Mouse (Mus musculus) embryonic fibroblast, embryonic 13.5 days (primary cell): ENCODE measurements around the gene Itgb3.

Source experiments
- CTCF ChIP-seq: IDR thresholded peaks from 2 replicates; pipeline ENCODE4 v1.5.1; 2011; ENCODE audit warnings: mild to moderate bottlenecking, control low read depth, low read length, moderate library complexity, borderline replicate concordance; ENCODE audit not compliant: insufficient read depth
- POLR2A ChIP-seq: IDR thresholded peaks from 2 replicates; pipeline ENCODE4 v1.6.1; 2011; ENCODE audit warnings: low read depth, mild to moderate bottlenecking, control low read depth, low read length, moderate library complexity

DNA sequence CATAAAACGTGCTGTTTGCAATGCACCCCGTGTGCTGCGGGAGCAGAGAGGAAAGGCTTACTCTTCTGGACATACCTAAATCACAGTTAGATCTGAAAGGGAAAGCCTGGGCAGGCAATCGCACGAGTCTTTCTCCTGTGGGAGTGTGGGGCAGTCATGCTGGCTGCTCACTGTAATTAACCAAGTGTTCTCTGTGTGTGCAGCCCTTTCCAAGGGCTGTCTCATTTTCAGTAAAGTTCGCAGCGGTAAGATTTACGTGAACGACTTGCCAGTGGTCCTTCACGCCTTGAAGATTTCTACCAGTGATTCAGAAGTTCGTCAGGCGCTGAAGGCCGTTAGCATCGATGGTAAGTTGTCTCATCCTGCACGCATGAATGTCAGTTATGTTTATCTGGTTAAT lies 96.3 kb downstream of the Itgb3 start:
- TF ChIP-seq POLR2A (no peak), CTCF (no peak)
